Mouse (Mus musculus) monocyte, adult 5-6 weeks (primary cell): Measurements from ENCODE around the gene Ntmt1. TPM values are rescaled to one million over a fixed set of nuclear protein-coding genes. Genes with fewer than 3 reads are reported as not detected.
A peak's percentile ranks its signal among the peaks of the same experiment; 100 is the strongest.

ENCODE experiments used
- ATAC-seq: fragments of 153-309, 156-312 bp; replicated peaks from 2 replicates; pipeline ENCODE4 v1.8.0; 2017; ENCODE audit warnings: mild to moderate bottlenecking; ENCODE audit not compliant: low TSS enrichment, insufficient number of reproducible peaks, severe bottlenecking, poor library complexity, low FRiP score
- total RNA-seq: library from RNA; stranded (forward); fragments of 200-1000, 200-491, 200-594 nt; gene quantifications from 3 replicates; pipeline ENCODE4 v1.2.3, GENCODE M21; 2017

Gene Ntmt1
- total RNA-seq = 7.1 to 15.9 TPM (median 9.9 TPM) in 3 replicates

- ATAC-seq = peak; percentile 97
Measured at GRCm38 (mm10) chr2:30807648-30808295, at the start of gene Ntmt1. Gene Ntmt1, plus strand, starts transcription at chr2:30807826.

- ATAC-seq = no peak
Measured at GRCm38 (mm10) chr2:30758341-30759087, 49.1 kb upstream of the Ntmt1 start.

GRCm38 (mm10) chr2:30759088-30759374, 48.6 kb upstream of the Ntmt1 start:
- ATAC-seq = no peak

GRCm38 (mm10) chr2:30759442-30759841, 48.2 kb upstream of the Ntmt1 start:
- ATAC-seq = no peak

- ATAC-seq = no peak
Measured at GRCm38 (mm10) chr2:30759858-30760547, 47.6 kb upstream of the Ntmt1 start.

GRCm38 (mm10) chr2:30760706-30761105, 46.9 kb upstream of the Ntmt1 start:
- ATAC-seq = no peak

- ATAC-seq = no peak
Measured at GRCm38 (mm10) chr2:30766446-30766845, 41.2 kb upstream of the Ntmt1 start.

GRCm38 (mm10) chr2:30767626-30768240, 39.9 kb upstream of the Ntmt1 start:
- no peak for ATAC-seq

GRCm38 (mm10) chr2:30768529-30768928, 39.1 kb upstream of the Ntmt1 start:
- no peak for ATAC-seq

GRCm38 (mm10) chr2:30769187-30769586, 38.4 kb upstream of the Ntmt1 start:
- ATAC-seq = peak; percentile 23; the same call in 1 of the 2 replicates

- no peak for ATAC-seq
Measured at GRCm38 (mm10) chr2:30771368-30771805, 36.2 kb upstream of the Ntmt1 start.

- peak; percentile 63; the same call in 1 of the 2 replicates for ATAC-seq
Measured at GRCm38 (mm10) chr2:30771806-30772460, 35.7 kb upstream of the Ntmt1 start.

- no peak for ATAC-seq
Measured at GRCm38 (mm10) chr2:30772581-30773312, 34.9 kb upstream of the Ntmt1 start.

- no peak for ATAC-seq
Measured at GRCm38 (mm10) chr2:30773313-30774005, 34.2 kb upstream of the Ntmt1 start.

- no peak for ATAC-seq
Measured at GRCm38 (mm10) chr2:30775955-30776354, 31.7 kb upstream of the Ntmt1 start.

GRCm38 (mm10) chr2:30777266-30777665, 30.4 kb upstream of the Ntmt1 start:
- no peak for ATAC-seq

- ATAC-seq = no peak
Measured at GRCm38 (mm10) chr2:30778235-30778634, 29.4 kb upstream of the Ntmt1 start.

GRCm38 (mm10) chr2:30779241-30779640, 28.4 kb upstream of the Ntmt1 start:
- no peak for ATAC-seq
